Comparison of ENCODE assay signal across 12 mouse cellular contexts in genomic region chr2:28008261-28008660, GRCm38 (mm10).
DNase-seq lines count a peak whose midpoint lies in the region; ATAC-seq and TF ChIP-seq lines count a peak whose summit lies in the region.
"Had no signal": no experiment of that assay in that cellular context is flagged by ENCODE, and none has a peak within 500 bp of the region (broad histone marks: within the 10 kb centered on the region; RNA-seq: fewer than 3 reads in every experiment).

No protein-coding gene starts in this region.

- no peaks in the 10 kb centered on the region for H3K36me3 ChIP-seq in heart, embryonic 16.5 days (ENCODE audit: control insufficient read depth, insufficient read depth)
- H3K36me3 ChIP-seq in lung, embryonic 15.5 days, result peaks cover 46% of the 10 kb centered on the region
- H3K36me3 ChIP-seq in hindbrain, postnatal 0 days (ENCODE audit: insufficient read depth, low read length), result no peaks in the 10 kb centered on the region
- peaks cover 21% of the 10 kb centered on the region for H3K36me3 ChIP-seq in stomach, postnatal 0 days (ENCODE audit: control insufficient read depth, insufficient read depth, low read length)

- no peaks in the 10 kb centered on the region for H3K27me3 ChIP-seq in heart, embryonic 16.5 days (ENCODE audit: control insufficient read depth, insufficient read depth, low read length)
- no peaks in the 10 kb centered on the region for H3K27me3 ChIP-seq in lung, embryonic 15.5 days
- no peaks in the 10 kb centered on the region for H3K27me3 ChIP-seq in hindbrain, postnatal 0 days (ENCODE audit: insufficient read depth, low read length)
- H3K27me3 ChIP-seq in stomach, postnatal 0 days (ENCODE audit: control insufficient read depth, insufficient read depth, low read length), result no peaks in the 10 kb centered on the region

- no peak overlapping the region for H3K4me3 ChIP-seq in heart, embryonic 16.5 days (ENCODE audit: low read length)
- H3K4me3 ChIP-seq in lung, embryonic 15.5 days, result no peak overlapping the region
- H3K4me3 ChIP-seq in hindbrain, postnatal 0 days (ENCODE audit: low read length), result no peak overlapping the region
- H3K4me3 ChIP-seq in stomach, postnatal 0 days (ENCODE audit: low read depth, low read length), result no peak overlapping the region

- TF ChIP-seq EP300 in stomach, postnatal 0 days (optimal IDR thresholded peaks at IDR 0.05), result no peak

- DNase-seq in heart, postnatal 10 days, result no peak
- no peak for DNase-seq in lung, adult 18-20 months
- peak; percentile 62 for DNase-seq in hindbrain, postnatal 0 days (ENCODE audit: low spot score)
- DNase-seq in lung, postnatal 14 days, result peak; percentile 2
- DNase-seq in stomach, postnatal 0 days (ENCODE audit: low spot score), result no peak
- DNase-seq: cerebellum, postnatal 25 days; gastrocnemius, postnatal 36 days; right cerebral cortex, adult 18-20 months; thymus, postnatal 4 days had no signal

- intact Hi-C loops in heart, postnatal 10 days (cut with DNase I), result no loop called here

- no peak for TF ChIP-seq CTCF in hindbrain, postnatal 0 days (IDR thresholded peaks at IDR 0.05; ENCODE audit: low read depth)
- no peak for TF ChIP-seq CTCF in stomach, postnatal 0 days (IDR thresholded peaks at IDR 0.05; ENCODE audit: low read depth)

- H3K27ac ChIP-seq in heart, embryonic 16.5 days (ENCODE audit: low read length), result no peak overlapping the region
- H3K27ac ChIP-seq in lung, embryonic 15.5 days, result no peak overlapping the region
- peak overlapping the region; percentile 38; the same call in 1 of the 2 replicates for H3K27ac ChIP-seq in hindbrain, postnatal 0 days
- H3K27ac ChIP-seq in stomach, postnatal 0 days (replicated peaks), result no peak overlapping the region

- ATAC-seq in heart, embryonic 16.5 days (replicated peaks; ENCODE audit: extremely low read depth, insufficient read depth, low FRiP score), result peak; percentile 61; the same call in 1 of the 2 replicates
- ATAC-seq in lung, embryonic 15.5 days (ENCODE audit: borderline replicate concordance, extremely low read depth, low FRiP score, low TSS enrichment), result peak; percentile 61
- ATAC-seq in hindbrain, postnatal 0 days, result peak; percentile 41; the same call in 1 of the 2 replicates
- ATAC-seq in stomach, postnatal 0 days (ENCODE audit: low FRiP score, low TSS enrichment), result no peak
- ATAC-seq in megakaryocyte progenitor cell, adult 5-6 weeks (replicated peaks; ENCODE audit: poor library complexity), result no peak

- peaks cover 13% of the 10 kb centered on the region for H3K4me1 ChIP-seq in heart, embryonic 16.5 days (ENCODE audit: control insufficient read depth, insufficient read depth, low read length)
- peaks cover 19% of the 10 kb centered on the region for H3K4me1 ChIP-seq in lung, embryonic 15.5 days
- H3K4me1 ChIP-seq in hindbrain, postnatal 0 days (ENCODE audit: insufficient read depth, low read length), result peaks cover 12% of the 10 kb centered on the region; the same call in 1 of the 2 replicates
- H3K4me1 ChIP-seq in stomach, postnatal 0 days (replicated peaks; ENCODE audit: control insufficient read depth, insufficient read depth), result no peaks in the 10 kb centered on the region

- H3K9me3 ChIP-seq in heart, embryonic 16.5 days (replicated peaks; ENCODE audit: control insufficient read depth, low read length), result no peaks in the 10 kb centered on the region
- H3K9me3 ChIP-seq in lung, embryonic 15.5 days, result no peaks in the 10 kb centered on the region
- no peaks in the 10 kb centered on the region for H3K9me3 ChIP-seq in hindbrain, postnatal 0 days (ENCODE audit: low read length)
- H3K9me3 ChIP-seq in stomach, postnatal 0 days (ENCODE audit: control insufficient read depth, low read length), result no peaks in the 10 kb centered on the region

- H3K4me2 ChIP-seq in heart, embryonic 16.5 days (ENCODE audit: low read depth, low read length), result no peak overlapping the region
- H3K4me2 ChIP-seq in lung, embryonic 15.5 days, result no peak overlapping the region
- H3K4me2 ChIP-seq in hindbrain, postnatal 0 days (ENCODE audit: low read depth, low read length), result no peak overlapping the region
- no peak overlapping the region for H3K4me2 ChIP-seq in stomach, postnatal 0 days (replicated peaks; ENCODE audit: low read depth)

- no peak overlapping the region for H3K9ac ChIP-seq in heart, embryonic 16.5 days (ENCODE audit: low read length)
- no peak overlapping the region for H3K9ac ChIP-seq in lung, embryonic 15.5 days
- H3K9ac ChIP-seq in hindbrain, postnatal 0 days (replicated peaks; ENCODE audit: low read length), result no peak overlapping the region
- no peak overlapping the region for H3K9ac ChIP-seq in stomach, postnatal 0 days (ENCODE audit: low read length)

- WGBS in heart, embryonic 16.5 days, result 24% methylated on average over 4 of the region's 4 CpGs
- WGBS in lung, embryonic 15.5 days, result 25% methylated on average over 4 of the region's 4 CpGs
- WGBS in hindbrain, postnatal 0 days, result 20% methylated on average over 4 of the region's 4 CpGs
- 40% methylated on average over 4 of the region's 4 CpGs for WGBS in stomach, postnatal 0 days

Comparison
In these comparisons a context has a peak if more than half of its experiments do, and no peak if none do; other contexts are left out.
1. DNase-seq: peak in hindbrain, postnatal 0 days (single experiment) and lung, postnatal 14 days (single experiment); none in heart, postnatal 10 days (0 of 2), lung, adult 18-20 months (0 of 2) and stomach, postnatal 0 days (single experiment).
2. ATAC-seq: peak in heart, embryonic 16.5 days (single experiment), lung, embryonic 15.5 days (single experiment) and hindbrain, postnatal 0 days (single experiment); none in stomach, postnatal 0 days (single experiment) and megakaryocyte progenitor cell, adult 5-6 weeks (single experiment).